Mouse (Mus musculus) layer of hippocampus, adult 11-12 months (tissue): Measurements from ENCODE around the gene Tap2.

ENCODE experiments used
- DNase-seq: peaks from one replicate; pipeline ENCODE4 v3.0.0; 2022; ENCODE audit warnings: low spot score

Tap2 gene

GRCm38 (mm10) chr17:34196491-34196890, 6.8 kb upstream of the Tap2 start:
- DNase-seq = no peak

DNA sequence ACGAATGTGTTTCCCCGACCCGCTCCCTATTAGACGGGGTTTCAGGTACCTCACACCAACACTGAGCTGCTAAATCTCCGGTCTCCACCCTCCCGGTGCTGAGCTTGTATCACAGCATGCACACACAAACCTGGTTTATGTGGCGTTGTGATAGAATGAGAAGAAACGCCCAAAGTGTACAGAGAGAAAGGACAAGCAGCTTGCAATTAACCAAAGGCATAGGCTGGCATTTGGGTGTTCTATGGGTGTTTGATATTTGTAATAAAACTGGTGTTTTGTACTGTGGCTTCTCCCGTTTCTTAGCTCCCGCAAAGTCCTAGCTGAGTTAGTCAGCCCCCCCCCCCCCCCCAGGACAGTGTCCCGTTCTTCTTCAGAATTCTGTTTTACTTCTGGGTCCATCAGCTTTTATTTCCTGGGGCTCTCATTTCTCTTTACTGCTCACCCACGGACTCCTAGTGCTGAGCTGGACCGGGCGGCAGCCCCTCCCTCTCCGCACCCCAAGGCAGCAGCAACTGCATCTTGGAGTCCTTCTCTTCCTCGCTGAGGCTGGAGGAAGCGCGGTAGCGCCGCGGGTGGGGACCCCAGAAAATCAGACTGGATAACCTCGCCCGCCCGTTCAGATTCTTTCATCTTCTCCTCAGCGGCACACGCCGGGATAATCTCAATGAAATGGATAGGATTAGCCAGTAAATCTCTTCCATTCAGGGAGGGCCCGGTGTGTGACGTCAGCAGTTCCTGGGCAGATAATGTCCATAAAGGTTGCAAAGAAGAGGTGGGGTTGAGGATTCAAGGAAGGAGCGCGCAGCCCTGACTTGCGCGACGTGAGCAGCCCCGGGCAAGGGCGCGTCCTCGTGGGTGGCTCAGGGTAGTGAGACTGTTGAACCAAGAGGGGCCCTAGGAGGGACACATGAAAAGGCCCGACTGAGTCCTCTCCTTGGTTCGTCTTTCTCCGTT, 6.1 kb upstream of the Tap2 start, which contains the start of gene Psmb8:
Gene Psmb8 (plus strand): TSS at position 781 of the 954 bp plus-strand sequence.
- peak; percentile 90 for DNase-seq

DNA sequence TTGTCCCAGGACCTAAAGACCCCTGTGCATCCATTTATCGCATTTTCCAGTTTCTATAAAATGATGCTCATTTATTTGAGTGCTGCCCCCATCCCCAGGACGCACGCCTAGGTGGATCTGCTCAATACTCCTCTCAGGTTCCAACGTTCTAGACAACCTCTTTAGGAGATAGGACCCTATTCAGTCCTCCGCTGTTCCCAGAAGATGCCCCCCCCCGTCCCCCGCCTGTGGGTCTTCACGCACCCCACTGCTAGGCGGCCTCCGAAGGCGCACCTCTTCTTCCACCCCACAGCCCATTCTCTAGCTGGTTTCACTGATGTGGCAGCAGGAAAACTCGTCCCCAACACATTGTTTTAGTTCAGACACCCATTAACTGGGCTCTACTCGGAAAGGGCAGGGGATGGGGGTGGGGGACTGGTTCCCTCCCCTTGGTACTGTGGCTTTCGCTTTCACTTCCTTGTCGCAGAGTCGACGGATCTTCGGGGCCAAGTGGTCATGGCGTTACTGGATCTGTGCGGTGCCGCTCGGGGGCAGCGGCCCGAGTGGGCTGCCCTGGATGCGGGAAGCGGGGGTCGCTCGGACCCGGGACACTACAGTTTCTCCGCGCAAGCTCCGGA, 5.3 kb upstream of the Tap2 start:
- no peak for DNase-seq

DNA sequence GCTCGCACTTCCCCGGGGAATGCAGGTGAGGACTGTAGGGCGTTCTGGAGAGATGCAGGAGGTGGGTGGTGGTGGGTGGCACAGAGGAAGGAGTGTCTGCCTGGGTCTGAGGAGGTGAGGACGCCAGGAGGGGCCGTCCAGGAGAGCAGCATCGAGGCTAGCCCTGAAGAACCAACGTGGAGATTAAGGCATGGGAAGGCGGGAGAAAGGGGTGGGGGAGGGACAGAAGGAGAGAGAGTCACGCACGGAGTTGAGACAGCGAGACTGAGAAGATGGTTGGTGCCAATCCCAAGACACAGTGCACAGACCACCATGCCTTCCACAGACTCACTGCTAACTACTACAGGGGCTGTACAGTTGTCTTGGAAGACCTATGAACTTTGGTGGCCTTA, 4.8 kb upstream of the Tap2 start:
- no peak for DNase-seq

DNA sequence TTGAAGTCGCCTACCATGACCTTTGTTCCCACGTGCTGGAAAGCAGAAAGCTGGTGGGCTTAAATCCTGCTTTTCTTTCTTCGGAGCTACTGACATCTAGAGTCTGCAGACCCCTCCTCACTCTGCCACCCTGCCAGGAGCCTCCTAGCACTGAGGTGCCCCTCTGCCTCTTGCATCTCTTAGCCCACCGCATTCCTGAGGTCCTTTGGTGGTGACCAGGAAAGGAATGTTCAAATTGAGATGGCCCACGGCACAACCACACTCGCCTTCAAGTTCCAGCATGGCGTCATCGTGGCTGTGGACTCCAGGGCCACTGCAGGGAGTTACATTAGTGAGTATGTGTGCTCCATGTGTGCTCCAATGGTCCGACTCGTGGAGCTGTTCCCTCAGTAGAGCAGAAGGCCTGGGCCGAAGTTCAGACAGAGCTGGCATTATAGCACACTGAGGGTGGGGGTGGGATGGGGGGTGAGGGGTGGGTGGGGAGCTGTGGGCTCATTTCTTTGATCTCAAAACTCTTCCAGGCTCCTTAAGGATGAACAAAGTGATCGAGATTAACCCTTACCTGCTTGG, 4.2 kb upstream of the Tap2 start:
- DNase-seq = no peak

GRCm38 (mm10) chr17:34200047-34200446, 3.3 kb upstream of the Tap2 start:
- no peak for DNase-seq

DNA sequence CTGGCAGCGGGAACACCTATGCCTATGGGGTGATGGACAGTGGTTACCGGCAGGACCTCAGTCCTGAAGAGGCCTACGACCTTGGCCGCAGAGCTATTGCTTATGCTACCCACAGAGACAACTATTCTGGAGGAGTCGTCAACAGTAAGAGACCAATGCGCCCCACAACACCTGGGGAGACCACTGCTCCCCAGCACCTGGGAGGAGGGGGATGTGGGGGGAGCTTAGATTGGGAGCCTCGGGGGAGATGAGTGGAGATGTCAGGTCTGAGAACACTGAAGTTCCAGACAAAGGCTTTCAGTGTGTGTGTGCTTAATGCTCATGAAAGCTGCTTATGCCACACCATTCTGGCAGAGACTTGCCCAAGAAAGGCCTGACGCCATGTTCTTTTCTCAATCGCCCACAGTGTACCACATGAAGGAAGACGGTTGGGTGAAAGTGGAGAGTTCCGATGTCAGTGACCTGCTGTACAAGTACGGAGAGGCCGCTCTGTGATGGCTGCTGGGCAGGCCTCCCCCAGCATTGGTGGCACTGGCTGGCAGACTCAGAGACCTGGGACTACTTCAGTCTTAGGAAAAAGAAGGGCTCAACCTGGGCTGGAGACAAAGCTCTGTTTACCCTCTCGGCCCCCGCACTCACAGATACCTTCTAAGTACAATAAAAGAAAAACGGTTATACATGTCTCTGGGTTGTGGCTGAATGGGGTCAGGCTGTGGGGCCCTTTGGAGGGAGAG, 2.4 kb upstream of the Tap2 start:
- no peak for DNase-seq

DNA sequence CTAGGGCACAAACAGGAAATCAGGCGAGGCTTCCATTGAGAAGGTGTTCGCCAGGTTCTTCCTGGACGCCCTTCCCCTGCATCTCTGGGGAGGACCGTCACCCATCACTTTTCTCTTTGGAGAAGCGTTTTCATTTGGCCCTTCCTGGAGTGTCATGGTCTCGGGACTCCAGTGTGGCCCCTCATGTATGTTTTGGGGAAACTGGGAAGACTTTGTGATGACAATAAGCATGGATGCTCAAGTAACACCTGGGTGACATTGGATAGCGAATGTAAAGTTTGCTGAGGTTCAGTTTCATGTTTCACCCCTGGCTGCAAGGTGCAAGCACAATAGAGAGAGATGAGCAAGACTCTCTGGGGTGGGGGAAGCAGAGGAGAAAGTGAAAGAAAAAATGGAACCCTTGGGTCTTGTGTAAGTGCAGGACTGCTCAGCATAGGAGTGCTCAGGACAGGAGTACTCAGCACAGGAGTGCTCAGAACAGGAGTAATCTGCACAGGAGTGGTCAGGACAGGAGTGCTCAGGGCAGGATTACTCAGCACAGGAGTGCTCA, 1.7 kb upstream of the Tap2 start:
- no peak for DNase-seq

DNA sequence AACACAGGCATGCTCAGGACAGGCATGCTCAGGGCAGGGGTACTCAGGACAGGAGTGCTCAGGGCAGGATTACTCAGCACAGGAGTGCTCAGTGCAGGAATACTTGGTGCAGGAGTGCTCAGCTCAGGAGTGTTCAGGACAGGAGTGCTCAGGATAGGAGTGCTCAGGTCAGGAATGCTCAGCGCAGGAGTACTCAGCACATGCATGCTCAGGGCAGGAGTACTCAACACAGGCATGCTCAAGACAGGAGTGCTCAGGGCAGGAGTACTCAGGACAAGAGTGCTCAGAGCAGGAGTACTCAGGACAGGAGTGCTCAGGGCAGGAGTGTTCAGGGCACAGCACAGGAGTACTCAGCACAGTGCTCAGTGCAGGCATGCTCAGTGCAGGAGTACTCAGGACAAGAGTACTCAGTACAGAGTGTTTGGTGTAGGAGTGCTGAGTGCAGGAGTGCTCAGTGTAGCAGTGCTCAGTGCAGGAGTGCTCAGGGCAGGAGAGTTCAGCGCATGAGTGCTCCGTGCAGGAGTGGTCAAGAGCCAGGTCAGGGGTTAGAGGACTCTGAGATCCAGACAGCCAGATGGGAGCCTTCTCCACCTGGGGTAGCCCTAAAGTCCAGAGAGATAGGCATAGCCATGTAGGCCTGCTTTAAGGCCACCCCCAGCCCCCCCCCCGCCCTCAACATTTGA, 426 bp upstream of the Tap2 start:
- no peak for DNase-seq

GRCm38 (mm10) chr17:34204303-34205010, 1.1 kb downstream of the Tap2 start:
- DNase-seq = peak; percentile 89

GRCm38 (mm10) chr17:34205021-34205745, 1.9 kb downstream of the Tap2 start:
- DNase-seq = no peak

DNA sequence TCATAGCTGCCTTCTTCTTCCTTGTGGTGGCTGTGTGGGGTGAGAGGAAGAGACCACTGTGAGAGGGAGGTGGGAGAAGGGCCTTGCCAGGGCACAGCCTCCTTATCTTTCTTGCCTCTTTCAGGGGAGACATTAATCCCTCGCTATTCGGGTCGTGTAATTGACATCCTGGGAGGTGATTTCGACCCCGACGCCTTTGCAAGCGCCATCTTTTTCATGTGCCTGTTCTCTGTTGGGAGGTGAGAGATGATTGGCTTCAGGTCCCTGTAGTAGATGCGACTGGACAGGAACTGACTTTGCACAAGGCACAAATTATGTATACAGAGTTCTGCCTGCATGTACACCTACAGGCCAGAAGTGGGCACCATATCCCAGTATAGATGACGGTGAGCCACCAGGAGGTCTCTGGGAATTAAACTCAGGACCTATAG, 2.4 kb downstream of the Tap2 start:
- DNase-seq = no peak

DNA sequence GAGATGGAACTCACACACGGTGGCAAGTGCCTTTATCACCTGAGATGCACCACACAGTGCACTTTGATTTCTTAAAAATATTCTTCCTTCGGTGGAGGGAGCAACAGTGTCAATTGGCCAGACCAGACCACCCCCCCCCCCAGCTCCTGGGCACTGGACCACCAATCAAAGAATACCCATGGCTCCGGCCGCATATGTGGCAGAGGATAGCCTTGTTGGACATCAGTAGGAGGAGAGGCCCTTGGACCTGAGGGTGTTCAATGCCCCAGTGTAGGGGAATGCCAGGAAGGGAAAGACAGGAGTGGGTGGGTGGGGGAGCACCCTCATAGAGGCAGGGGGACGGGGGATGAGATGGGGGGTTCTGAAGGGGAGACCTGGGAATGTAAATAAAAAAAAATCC, 3.4 kb downstream of the Tap2 start:
- no peak for DNase-seq

- no peak for DNase-seq
These were observed 4.1 kb downstream of the Tap2 start for GRCm38 (mm10) chr17:34207456-34207855.

GRCm38 (mm10) chr17:34207866-34208265, 4.5 kb downstream of the Tap2 start:
- no peak for DNase-seq

GRCm38 (mm10) chr17:34208421-34208820, 5.1 kb downstream of the Tap2 start:
- DNase-seq = no peak

DNA sequence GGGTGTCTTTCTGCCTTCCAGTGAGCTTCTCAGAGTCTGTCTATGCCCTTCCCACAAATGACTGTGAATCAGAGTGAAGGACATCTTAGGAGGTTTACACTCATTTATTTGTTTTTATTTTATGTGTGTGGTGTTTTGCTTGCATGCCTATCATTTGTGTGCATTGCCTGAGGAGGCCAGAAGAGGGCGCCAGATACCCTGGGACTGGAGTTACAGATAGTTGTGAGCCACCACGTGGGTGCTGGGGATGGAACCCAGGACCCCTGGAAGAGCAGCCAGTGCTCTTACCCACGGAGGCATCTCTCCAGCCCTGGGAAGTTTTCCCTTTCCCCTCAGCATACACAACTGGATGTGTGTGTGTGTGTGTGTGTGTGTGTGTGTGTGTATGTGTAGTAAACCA, 6.4 kb downstream of the Tap2 start:
- DNase-seq = no peak

- DNase-seq = no peak
These were observed 7.3 kb downstream of the Tap2 start for GRCm38 (mm10) chr17:34210599-34210998.

GRCm38 (mm10) chr17:34211746-34212365, 8.5 kb downstream of the Tap2 start:
- no peak for DNase-seq

DNA sequence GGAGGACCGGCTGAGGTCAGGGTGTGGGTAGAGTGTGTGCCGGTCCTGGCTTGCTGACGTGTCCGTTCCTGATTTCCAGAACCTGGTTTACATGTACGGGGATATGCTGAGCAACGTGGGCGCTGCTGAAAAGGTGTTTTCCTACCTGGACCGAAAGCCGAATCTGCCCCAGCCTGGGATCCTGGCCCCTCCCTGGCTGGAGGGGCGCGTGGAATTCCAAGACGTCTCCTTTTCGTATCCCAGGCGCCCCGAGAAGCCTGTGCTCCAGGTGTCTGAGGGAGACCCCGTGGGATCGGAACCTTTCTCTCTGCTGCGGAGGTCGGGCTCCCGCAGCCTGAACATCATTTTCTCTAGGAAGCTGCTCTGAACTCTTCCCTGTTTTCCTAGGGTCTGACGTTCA, 10.6 kb downstream of the Tap2 start:
- DNase-seq = no peak
